Mouse (Mus musculus): Measurements from ENCODE around the gene Pabpn1l. TPM values are rescaled to one million over a fixed set of nuclear protein-coding genes. Genes with fewer than 3 reads are reported as not detected.

Gene Pabpn1l
- total and polyA plus RNA-seq, 3 experiments, result 0.10 to 0.52 TPM; not detected in 1

- Histone ChIP-seq H3K79me2 (replicated peaks; ENCODE audit: control insufficient read depth, insufficient read depth, low read length) (no peaks in the 10 kb centered on the region), H3K27ac (peak overlapping the region; percentile 57), H3K4me3 (no peak overlapping the region), H3K4me1 (ENCODE audit: control insufficient read depth, insufficient read depth, low read length) (peaks cover 10% of the 10 kb centered on the region), H3K36me3 (ENCODE audit: control insufficient read depth, insufficient read depth, low read length) (no peaks in the 10 kb centered on the region), H3K9ac (ENCODE audit: low read depth, low read length) (no peak overlapping the region), H3K27me3 (ENCODE audit: control insufficient read depth, insufficient read depth, low read length) (no peaks in the 10 kb centered on the region)
- TF ChIP-seq POLR2A (IDR thresholded peaks at IDR 0.05; ENCODE audit: insufficient read depth, low read depth, low read length) (no peak), EP300 (IDR thresholded peaks at IDR 0.05; ENCODE audit: insufficient read depth, low read depth, low read length) (peak; percentile 45; the same call in 1 of the 2 replicates)
- peak; percentile 83 to 86 for DNase-seq
- WGBS, result 54% methylated on average over 16 of the region's 16 CpGs
- intact Hi-C loops (cut with DNase I), result loop anchor here (2.0 kb wide), 1 partner anchor 39 kb away; no protein-coding TSS in a partner anchor
Observed at GRCm38 (mm10) chr8:122639521-122640248, 17.1 kb upstream of the Pabpn1l start.

DNA sequence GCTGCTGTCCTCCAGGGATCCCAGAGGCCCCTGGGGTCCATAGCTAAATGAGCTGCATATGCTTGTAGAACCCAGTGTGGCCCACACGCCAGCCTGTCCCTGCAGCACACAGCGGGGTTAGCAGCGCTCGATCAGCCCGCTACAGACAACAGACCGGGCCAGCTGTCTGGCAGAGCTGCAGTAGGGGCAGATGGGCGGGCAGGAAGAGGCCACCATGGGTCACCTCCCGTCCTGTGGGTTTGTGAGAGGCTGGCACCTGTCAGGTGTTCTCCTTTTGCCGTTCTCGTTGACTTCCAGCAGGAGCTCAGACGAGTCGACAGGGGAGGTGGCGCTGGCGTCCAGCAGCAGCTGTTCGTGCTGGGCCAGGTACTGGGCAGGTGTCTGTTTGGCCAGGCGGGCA is 16.1 kb upstream of the Pabpn1l start:
- DNase-seq, result no peak
- Histone ChIP-seq H3K4me3 (no peak overlapping the region), H3K4me1 (ENCODE audit: control insufficient read depth, insufficient read depth, low read length) (peaks cover 10% of the 10 kb centered on the region), H3K9ac (ENCODE audit: low read depth, low read length) (no peak overlapping the region), H3K27ac (0 out of 2 replicates have a peak overlapping the region, but pooled peaks have one; percentile 16), H3K36me3 (ENCODE audit: control insufficient read depth, insufficient read depth, low read length) (no peaks in the 10 kb centered on the region), H3K79me2 (replicated peaks; ENCODE audit: control insufficient read depth, insufficient read depth, low read length) (no peaks in the 10 kb centered on the region), H3K27me3 (ENCODE audit: control insufficient read depth, insufficient read depth, low read length) (no peaks in the 10 kb centered on the region)
- WGBS, result 88% methylated on average over 16 of the region's 16 CpGs
- no peak for TF ChIP-seq POLR2A (IDR thresholded peaks at IDR 0.05; ENCODE audit: insufficient read depth, low read depth, low read length)
- no peak for TF ChIP-seq EP300 (IDR thresholded peaks at IDR 0.05; ENCODE audit: insufficient read depth, low read depth, low read length)
- TF ChIP-seq CTCF (IDR thresholded peaks at IDR 0.05), result no peak
- intact Hi-C loops (cut with DNase I), result no loop called here

GRCm38 (mm10) chr8:122637230-122637629 is 14.7 kb upstream of the Pabpn1l start:
- H3K4me1 ChIP-seq (ENCODE audit: control insufficient read depth, insufficient read depth, low read length), result peaks cover 8% of the 10 kb centered on the region

DNA sequence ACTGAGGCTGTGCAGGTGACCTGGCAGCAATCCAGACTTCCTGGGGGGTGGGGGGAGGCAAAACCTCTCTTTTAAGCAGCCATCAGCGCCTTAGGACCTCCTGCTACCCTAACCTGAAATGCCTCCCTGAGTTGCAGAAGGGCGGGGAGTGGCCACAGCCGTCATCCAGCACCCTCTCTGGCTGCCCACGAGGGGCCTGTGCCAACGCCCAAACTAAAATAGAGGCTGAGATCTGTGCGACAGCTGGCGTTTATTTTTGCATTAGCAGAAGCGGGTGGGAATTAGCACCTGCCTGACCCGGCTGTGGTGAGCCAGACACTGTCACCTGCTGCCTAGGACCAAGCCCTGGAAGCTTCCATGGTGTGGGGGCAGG is 14.2 kb upstream of the Pabpn1l start:
- no peak overlapping the region; the same call in 1 of the 2 replicates for H3K9ac ChIP-seq (ENCODE audit: low read depth, low read length)
- DNase-seq, result peak; percentile 57 to 74
- no peaks in the 10 kb centered on the region for H3K36me3 ChIP-seq (ENCODE audit: control insufficient read depth, insufficient read depth, low read length)
- H3K4me1 ChIP-seq (ENCODE audit: control insufficient read depth, insufficient read depth, low read length), result peaks cover 8% of the 10 kb centered on the region
- peak overlapping the region; percentile 80 for H3K27ac ChIP-seq
- TF ChIP-seq EP300 (IDR thresholded peaks at IDR 0.05; ENCODE audit: insufficient read depth, low read depth, low read length) (peak; percentile 57; the same call in 1 of the 2 replicates), CTCF (IDR thresholded peaks at IDR 0.05) (no peak)
- H3K27me3 ChIP-seq (ENCODE audit: control insufficient read depth, insufficient read depth, low read length), result no peaks in the 10 kb centered on the region
- no peaks in the 10 kb centered on the region for H3K79me2 ChIP-seq (replicated peaks; ENCODE audit: control insufficient read depth, insufficient read depth, low read length)
- 62% methylated on average over 9 of the region's 9 CpGs for WGBS
- intact Hi-C loops (cut with DNase I), result no loop called here
- H3K4me3 ChIP-seq, result no peak overlapping the region

More at GRCm38 (mm10) chr8:122637230-122637629, 14.7 kb upstream of the Pabpn1l start:
- Histone ChIP-seq H3K9ac (ENCODE audit: low read depth, low read length) (peak overlapping the region; percentile 11), H3K36me3 (ENCODE audit: control insufficient read depth, insufficient read depth, low read length) (no peaks in the 10 kb centered on the region), H3K79me2 (replicated peaks; ENCODE audit: control insufficient read depth, insufficient read depth, low read length) (no peaks in the 10 kb centered on the region), H3K27ac (peak overlapping the region; percentile 80), H3K4me3 (no peak overlapping the region), H3K27me3 (ENCODE audit: control insufficient read depth, insufficient read depth, low read length) (no peaks in the 10 kb centered on the region)
- no peak for TF ChIP-seq POLR2A (IDR thresholded peaks at IDR 0.05; ENCODE audit: insufficient read depth, low read depth, low read length)
- TF ChIP-seq EP300 (IDR thresholded peaks at IDR 0.05; ENCODE audit: insufficient read depth, low read depth, low read length), result no peak
- TF ChIP-seq CTCF (IDR thresholded peaks at IDR 0.05), result no peak
- no peak for DNase-seq
- WGBS, result 77% methylated on average over 9 of the region's 9 CpGs
- intact Hi-C loops (cut with DNase I), result no loop called here

GRCm38 (mm10) chr8:122635878-122636802 is 13.6 kb upstream of the Pabpn1l start:
- Histone ChIP-seq H3K4me3 (no peak overlapping the region), H3K79me2 (replicated peaks; ENCODE audit: control insufficient read depth, insufficient read depth, low read length) (no peaks in the 10 kb centered on the region), H3K4me1 (ENCODE audit: control insufficient read depth, insufficient read depth, low read length) (peaks cover 8% of the 10 kb centered on the region), H3K36me3 (ENCODE audit: control insufficient read depth, insufficient read depth, low read length) (no peaks in the 10 kb centered on the region), H3K9ac (ENCODE audit: low read depth, low read length) (no peak overlapping the region), H3K27me3 (ENCODE audit: control insufficient read depth, insufficient read depth, low read length) (no peaks in the 10 kb centered on the region), H3K27ac (peak overlapping the region; percentile 80; the same call in 1 of the 2 replicates)
- WGBS, result 61% methylated on average over 14 of the region's 14 CpGs
- intact Hi-C loops (cut with DNase I), result no loop called here
- TF ChIP-seq EP300 (IDR thresholded peaks at IDR 0.05; ENCODE audit: insufficient read depth, low read depth, low read length), result no peak
- TF ChIP-seq CTCF (IDR thresholded peaks at IDR 0.05), result no peak
- no peak for TF ChIP-seq POLR2A (IDR thresholded peaks at IDR 0.05; ENCODE audit: insufficient read depth, low read depth, low read length)
- no peak for DNase-seq
